Mouse (Mus musculus): ENCODE results near the gene Spon1. TPM values are rescaled to one million over a fixed set of nuclear protein-coding genes. Genes with fewer than 3 reads are reported as not detected.

Gene Spon1
- polyA plus RNA-seq, 1 experiment from 2014 or later = 81.7 TPM

DNA sequence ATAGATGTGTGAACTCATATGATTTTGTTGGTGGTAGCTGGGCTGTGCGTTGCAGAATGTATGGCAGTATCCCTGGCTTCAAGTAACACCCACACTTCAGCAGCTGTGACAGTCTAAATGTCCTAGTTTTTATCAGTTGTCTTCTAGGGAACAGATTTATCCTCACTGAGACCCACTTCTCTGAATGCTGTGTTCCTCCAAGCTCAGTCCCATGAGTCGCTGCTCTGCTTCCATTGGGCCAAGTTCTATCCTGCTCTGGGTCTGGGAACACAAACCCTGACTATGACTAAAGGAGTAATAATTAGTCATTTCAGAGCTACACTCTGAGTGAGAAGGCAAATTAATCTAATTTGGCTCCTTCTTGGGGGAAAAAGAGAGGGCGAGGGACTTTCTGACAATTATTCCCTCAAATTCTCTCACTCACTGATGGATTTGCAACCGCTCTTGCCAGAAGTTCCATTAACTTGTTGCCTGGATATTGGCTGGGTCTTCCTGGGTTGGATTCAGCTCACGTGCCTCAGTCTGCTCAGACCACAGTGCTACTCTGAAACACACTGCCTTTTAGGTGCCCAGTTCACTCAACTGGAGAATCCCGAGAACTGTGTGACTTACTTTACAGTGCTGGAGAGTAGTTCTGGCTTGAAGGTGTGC lies 32.9 kb downstream of the Spon1 start:
- no peak overlapping the region for H3K4me2 ChIP-seq (ENCODE audit: low read depth, low read length)
- peak; percentile 56 for ATAC-seq (ENCODE audit: low read depth)
- H3K27me3 ChIP-seq (ENCODE audit: control insufficient read depth, insufficient read depth, low read length) = no peaks in the 10 kb centered on the region
- H3K27ac ChIP-seq (ENCODE audit: low read depth, low read length) = no peak overlapping the region
- H3K36me3 ChIP-seq (ENCODE audit: control insufficient read depth, insufficient read depth, low read length) = no peaks in the 10 kb centered on the region
- H3K9me3 ChIP-seq (ENCODE audit: control insufficient read depth, low read length) = no peaks in the 10 kb centered on the region
- H3K4me1 ChIP-seq (ENCODE audit: control insufficient read depth, insufficient read depth, low read length) = no peaks in the 10 kb centered on the region
- H3K4me3 ChIP-seq (ENCODE audit: low read depth, low read length) = no peak overlapping the region
- WGBS = 85% methylated on average over 6 of the region's 6 CpGs
- no peak overlapping the region for H3K9ac ChIP-seq (replicated peaks; ENCODE audit: low read depth, low read length)

DNA sequence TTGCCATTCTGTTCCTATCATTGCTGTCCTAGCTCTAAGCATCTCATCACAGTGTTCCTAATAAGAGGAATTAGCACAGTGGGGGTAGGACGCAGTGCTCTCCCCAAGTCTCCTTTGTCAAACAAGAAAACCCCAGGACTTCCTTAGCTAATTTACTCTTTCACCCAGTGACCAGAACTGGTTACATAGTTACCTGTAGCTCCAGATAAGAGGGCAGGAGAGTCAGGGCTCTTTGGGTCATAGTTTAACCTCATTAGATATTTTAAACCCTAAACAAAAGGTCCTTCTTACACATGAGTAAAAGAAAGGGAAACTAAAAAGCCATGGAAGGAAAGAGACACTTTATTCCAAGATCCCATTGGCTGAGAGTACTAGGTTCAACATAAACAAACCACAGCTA lies 44.0 kb downstream of the Spon1 start:
- Histone ChIP-seq H3K4me3 (ENCODE audit: low read depth, low read length) (no peak overlapping the region), H3K4me1 (ENCODE audit: control insufficient read depth, insufficient read depth, low read length) (no peaks in the 10 kb centered on the region), H3K36me3 (ENCODE audit: control insufficient read depth, insufficient read depth, low read length) (no peaks in the 10 kb centered on the region), H3K9me3 (ENCODE audit: control insufficient read depth, low read length) (no peaks in the 10 kb centered on the region), H3K9ac (replicated peaks; ENCODE audit: low read depth, low read length) (no peak overlapping the region), H3K27me3 (ENCODE audit: control insufficient read depth, insufficient read depth, low read length) (no peaks in the 10 kb centered on the region), H3K4me2 (ENCODE audit: low read depth, low read length) (no peak overlapping the region), H3K27ac (ENCODE audit: low read depth, low read length) (no peak overlapping the region)
- ATAC-seq (ENCODE audit: low read depth) = no peak
- WGBS = 89% methylated on average over 1 of the region's 1 CpGs

DNA sequence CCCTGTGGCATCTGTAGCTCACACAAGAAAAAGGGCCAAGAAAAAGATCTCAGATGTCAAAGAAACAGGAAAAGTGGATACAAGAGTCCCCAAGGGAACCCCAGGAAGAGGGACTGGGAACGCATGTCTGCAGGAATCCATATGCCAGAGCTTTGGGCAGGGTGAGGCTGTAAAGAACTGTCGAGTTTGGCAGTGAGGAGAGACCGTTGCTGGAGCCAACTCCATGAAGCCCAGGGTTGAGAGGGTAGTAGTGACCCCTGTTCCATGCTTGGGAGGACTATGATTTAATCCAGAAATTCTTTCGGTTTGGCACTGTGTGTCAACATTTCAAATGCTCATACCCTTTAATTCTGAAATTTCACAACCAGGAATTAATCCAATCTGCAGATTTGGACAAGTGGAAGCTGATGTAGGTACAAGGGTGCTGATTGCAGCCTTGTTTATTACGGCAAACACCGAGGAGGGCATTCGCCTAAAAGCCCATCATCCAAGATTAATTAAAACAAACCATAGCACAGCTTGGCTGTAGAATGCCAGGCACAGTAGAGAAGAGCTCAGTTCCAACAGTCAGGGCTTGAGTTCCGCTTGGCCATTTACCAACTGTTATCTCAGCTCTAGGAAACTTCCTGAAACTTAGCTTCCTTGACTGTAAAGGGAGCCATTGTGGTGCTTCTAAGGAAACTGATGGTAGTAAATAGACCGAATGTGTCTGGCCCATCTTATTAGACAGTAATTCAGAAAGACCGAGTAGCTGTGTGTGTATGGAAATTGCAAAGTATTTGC lies 45.8 kb downstream of the Spon1 start:
- H3K9me3 ChIP-seq (ENCODE audit: control insufficient read depth, low read length) = no peaks in the 10 kb centered on the region
- 84% methylated on average over 10 of the region's 10 CpGs for WGBS
- no peak overlapping the region for H3K4me2 ChIP-seq (ENCODE audit: low read depth, low read length)
- H3K36me3 ChIP-seq (ENCODE audit: control insufficient read depth, insufficient read depth, low read length) = no peaks in the 10 kb centered on the region
- H3K27me3 ChIP-seq (ENCODE audit: control insufficient read depth, insufficient read depth, low read length) = no peaks in the 10 kb centered on the region
- no peaks in the 10 kb centered on the region for H3K4me1 ChIP-seq (ENCODE audit: control insufficient read depth, insufficient read depth, low read length)
- no peak for ATAC-seq (ENCODE audit: low read depth)
- no peak overlapping the region for H3K4me3 ChIP-seq (ENCODE audit: low read depth, low read length)
- no peak overlapping the region for H3K9ac ChIP-seq (replicated peaks; ENCODE audit: low read depth, low read length)
- no peak overlapping the region for H3K27ac ChIP-seq (ENCODE audit: low read depth, low read length)

DNA sequence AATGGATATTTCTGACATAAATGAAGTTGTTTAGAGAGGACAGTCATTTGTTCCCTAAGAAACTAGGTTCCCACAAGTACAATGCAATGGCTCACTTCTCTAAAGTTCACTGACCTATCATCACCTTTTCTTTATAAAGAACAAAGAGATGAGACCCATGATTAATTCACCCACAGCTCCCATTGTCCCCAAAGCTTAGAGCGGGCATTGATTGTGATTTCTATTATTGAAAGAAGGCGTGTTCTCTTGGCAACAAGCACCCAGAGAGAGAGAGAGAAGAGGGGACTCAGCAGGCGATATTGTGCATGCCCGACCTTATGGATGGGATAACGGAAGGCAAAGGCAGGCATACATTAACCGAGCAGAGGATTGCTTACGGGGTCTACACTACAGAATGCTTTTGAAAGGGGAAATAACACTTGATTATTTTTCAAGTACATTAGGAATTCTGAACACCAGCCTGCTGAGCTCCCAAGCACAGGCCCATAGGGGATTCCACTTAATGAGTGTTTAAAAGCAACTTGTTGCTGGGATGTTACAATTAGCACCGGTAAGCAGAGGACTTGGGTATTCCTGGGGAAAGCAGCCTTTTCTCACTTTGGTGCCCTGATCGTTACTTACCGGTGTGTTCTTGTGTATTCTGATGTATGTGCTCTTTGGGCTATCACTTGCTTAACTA lies 48.4 kb downstream of the Spon1 start:
- Histone ChIP-seq H3K4me3 (ENCODE audit: low read depth, low read length) (no peak overlapping the region), H3K4me2 (ENCODE audit: low read depth, low read length) (no peak overlapping the region), H3K27ac (ENCODE audit: low read depth, low read length) (no peak overlapping the region), H3K9me3 (ENCODE audit: control insufficient read depth, low read length) (no peaks in the 10 kb centered on the region), H3K4me1 (ENCODE audit: control insufficient read depth, insufficient read depth, low read length) (no peaks in the 10 kb centered on the region), H3K36me3 (ENCODE audit: control insufficient read depth, insufficient read depth, low read length) (no peaks in the 10 kb centered on the region), H3K9ac (replicated peaks; ENCODE audit: low read depth, low read length) (no peak overlapping the region), H3K27me3 (ENCODE audit: control insufficient read depth, insufficient read depth, low read length) (no peaks in the 10 kb centered on the region)
- ATAC-seq (ENCODE audit: low read depth) = no peak
- 24% methylated on average over 10 of the region's 10 CpGs for WGBS

DNA sequence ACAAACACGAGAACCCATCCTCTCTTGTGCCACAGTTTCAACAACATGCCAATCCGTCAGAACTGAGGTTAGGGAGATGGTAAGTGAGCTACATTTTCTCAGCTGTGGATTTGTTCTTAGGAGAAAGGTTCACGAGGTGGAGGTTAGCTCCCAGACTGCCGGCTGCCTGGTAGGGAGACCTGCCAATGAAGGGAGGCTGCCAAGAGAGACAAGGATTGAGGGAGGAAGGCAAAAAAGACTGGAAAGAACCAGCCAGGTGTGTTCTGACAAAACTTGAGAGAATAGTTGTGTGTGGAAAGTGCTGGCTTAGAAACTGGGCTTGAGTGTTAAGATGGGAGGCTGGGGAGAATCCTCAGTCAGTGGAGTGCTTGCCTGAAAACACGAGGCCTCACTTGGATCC lies 49.9 kb downstream of the Spon1 start:
- no peaks in the 10 kb centered on the region for H3K36me3 ChIP-seq (ENCODE audit: control insufficient read depth, insufficient read depth, low read length)
- no peaks in the 10 kb centered on the region for H3K4me1 ChIP-seq (ENCODE audit: control insufficient read depth, insufficient read depth, low read length)
- WGBS = 75% methylated on average over 5 of the region's 5 CpGs
- H3K27me3 ChIP-seq (ENCODE audit: control insufficient read depth, insufficient read depth, low read length) = no peaks in the 10 kb centered on the region
- ATAC-seq (ENCODE audit: low read depth) = no peak
- H3K27ac ChIP-seq (ENCODE audit: low read depth, low read length) = no peak overlapping the region
- H3K4me2 ChIP-seq (ENCODE audit: low read depth, low read length) = no peak overlapping the region
- H3K9ac ChIP-seq (replicated peaks; ENCODE audit: low read depth, low read length) = no peak overlapping the region
- no peaks in the 10 kb centered on the region for H3K9me3 ChIP-seq (ENCODE audit: control insufficient read depth, low read length)
- no peak overlapping the region for H3K4me3 ChIP-seq (ENCODE audit: low read depth, low read length)

DNA sequence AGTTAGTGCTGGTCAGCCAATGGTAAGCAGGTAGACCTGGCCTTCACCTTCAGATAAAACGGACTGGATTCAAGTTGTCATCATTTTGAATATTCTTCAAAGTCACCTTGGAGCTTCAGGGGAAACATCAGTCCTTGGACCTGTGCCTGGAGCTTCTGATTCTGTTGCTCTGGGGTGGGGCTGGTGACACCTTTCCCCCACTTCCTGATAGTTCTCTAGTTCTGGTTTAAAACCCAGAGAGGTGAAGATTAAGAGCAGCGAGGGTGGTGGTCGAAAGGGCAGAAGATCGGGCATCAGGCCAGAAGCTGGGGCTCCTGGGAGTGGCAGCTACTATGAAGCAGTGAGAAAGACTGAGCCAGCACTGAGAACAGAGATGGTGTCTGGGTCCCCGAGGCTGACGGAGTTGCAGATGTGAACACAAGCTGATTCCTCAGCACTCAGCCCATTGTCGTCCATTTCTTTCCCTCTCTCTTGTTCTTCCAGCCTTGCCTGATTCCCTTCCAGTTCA lies 51.1 kb downstream of the Spon1 start:
- 70% methylated on average over 7 of the region's 7 CpGs for WGBS
- Histone ChIP-seq H3K4me3 (ENCODE audit: low read depth, low read length) (no peak overlapping the region), H3K27me3 (ENCODE audit: control insufficient read depth, insufficient read depth, low read length) (no peaks in the 10 kb centered on the region), H3K9ac (replicated peaks; ENCODE audit: low read depth, low read length) (no peak overlapping the region), H3K27ac (ENCODE audit: low read depth, low read length) (no peak overlapping the region), H3K9me3 (ENCODE audit: control insufficient read depth, low read length) (no peaks in the 10 kb centered on the region), H3K4me1 (ENCODE audit: control insufficient read depth, insufficient read depth, low read length) (no peaks in the 10 kb centered on the region), H3K36me3 (ENCODE audit: control insufficient read depth, insufficient read depth, low read length) (no peaks in the 10 kb centered on the region), H3K4me2 (ENCODE audit: low read depth, low read length) (no peak overlapping the region)
- ATAC-seq (ENCODE audit: low read depth) = no peak

DNA sequence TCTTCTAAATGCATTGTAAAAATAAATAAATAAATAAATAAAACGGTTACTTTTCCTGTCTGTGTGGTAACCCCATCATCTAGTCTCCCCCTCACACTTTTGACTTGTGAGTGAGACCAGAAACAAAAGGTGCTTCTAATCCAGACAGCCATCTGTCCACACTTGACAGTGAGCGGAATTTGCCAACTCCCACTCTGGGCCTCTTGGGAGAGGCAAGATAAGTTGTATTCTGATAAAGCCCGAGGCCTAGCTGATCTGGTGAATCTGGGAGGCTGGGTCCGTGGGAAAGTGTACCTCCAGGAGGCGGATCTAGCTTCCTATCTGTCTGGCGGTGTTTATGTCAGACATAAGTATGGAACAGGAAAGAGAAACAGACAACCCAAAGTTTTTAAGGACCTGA lies 52.3 kb downstream of the Spon1 start:
- H3K27ac ChIP-seq (ENCODE audit: low read depth, low read length) = no peak overlapping the region
- ATAC-seq (ENCODE audit: low read depth) = no peak
- WGBS = 57% methylated on average over 6 of the region's 6 CpGs
- H3K36me3 ChIP-seq (ENCODE audit: control insufficient read depth, insufficient read depth, low read length) = no peaks in the 10 kb centered on the region
- no peak overlapping the region for H3K4me2 ChIP-seq (ENCODE audit: low read depth, low read length)
- no peaks in the 10 kb centered on the region for H3K4me1 ChIP-seq (ENCODE audit: control insufficient read depth, insufficient read depth, low read length)
- no peaks in the 10 kb centered on the region for H3K27me3 ChIP-seq (ENCODE audit: control insufficient read depth, insufficient read depth, low read length)
- no peak overlapping the region for H3K4me3 ChIP-seq (ENCODE audit: low read depth, low read length)
- H3K9me3 ChIP-seq (ENCODE audit: control insufficient read depth, low read length) = no peaks in the 10 kb centered on the region
- no peak overlapping the region for H3K9ac ChIP-seq (replicated peaks; ENCODE audit: low read depth, low read length)

DNA sequence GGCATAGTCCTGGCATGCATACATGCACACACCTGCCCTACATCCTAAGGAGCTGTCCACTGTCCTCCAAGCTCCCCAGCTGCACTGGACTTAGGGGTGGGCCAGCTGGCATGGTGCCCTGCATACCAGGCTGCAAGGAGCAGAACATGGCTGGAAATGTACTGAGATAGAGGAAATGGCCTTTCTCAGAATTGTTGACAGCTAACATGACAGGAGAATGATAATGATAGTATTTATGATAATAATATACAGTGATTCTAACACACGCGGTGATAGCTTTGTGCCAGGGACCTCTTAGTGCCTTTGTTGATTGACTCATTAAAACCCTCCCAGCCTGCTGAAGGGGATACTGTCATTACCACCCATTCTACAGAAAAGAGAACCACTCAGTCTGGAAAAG lies 54.4 kb downstream of the Spon1 start:
- ATAC-seq (ENCODE audit: low read depth) = no peak
- Histone ChIP-seq H3K27me3 (ENCODE audit: control insufficient read depth, insufficient read depth, low read length) (no peaks in the 10 kb centered on the region), H3K36me3 (ENCODE audit: control insufficient read depth, insufficient read depth, low read length) (no peaks in the 10 kb centered on the region), H3K9ac (replicated peaks; ENCODE audit: low read depth, low read length) (no peak overlapping the region), H3K4me3 (ENCODE audit: low read depth, low read length) (no peak overlapping the region), H3K27ac (ENCODE audit: low read depth, low read length) (no peak overlapping the region), H3K9me3 (ENCODE audit: control insufficient read depth, low read length) (no peaks in the 10 kb centered on the region), H3K4me2 (ENCODE audit: low read depth, low read length) (no peak overlapping the region), H3K4me1 (ENCODE audit: control insufficient read depth, insufficient read depth, low read length) (no peaks in the 10 kb centered on the region)
- 58% methylated on average over 2 of the region's 2 CpGs for WGBS

DNA sequence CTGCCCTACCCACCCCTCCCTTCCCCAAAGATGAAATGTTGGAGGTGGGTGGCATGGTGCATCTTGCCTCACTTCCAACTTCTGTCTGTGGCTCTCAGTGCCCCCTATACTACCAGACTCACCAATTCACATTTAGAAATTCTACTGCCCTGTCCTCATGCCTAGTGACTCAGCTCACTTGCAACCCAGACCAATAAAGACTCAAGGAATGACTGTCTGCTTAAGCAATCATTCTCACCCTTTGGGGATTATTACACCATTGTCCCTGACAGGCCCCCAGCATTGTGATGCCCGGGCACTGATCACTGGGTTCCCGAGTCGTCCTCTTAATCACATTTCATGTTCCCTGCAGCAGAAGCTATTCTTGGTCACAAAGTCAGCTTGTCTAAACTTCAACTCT lies 57.2 kb downstream of the Spon1 start:
- no peaks in the 10 kb centered on the region for H3K27me3 ChIP-seq (ENCODE audit: control insufficient read depth, insufficient read depth, low read length)
- H3K4me1 ChIP-seq (ENCODE audit: control insufficient read depth, insufficient read depth, low read length) = 0 out of 2 replicates have a peak, but pooled peaks cover 2% of the 10 kb centered on the region
- no peaks in the 10 kb centered on the region for H3K9me3 ChIP-seq (ENCODE audit: control insufficient read depth, low read length)
- H3K4me3 ChIP-seq (ENCODE audit: low read depth, low read length) = no peak overlapping the region
- H3K27ac ChIP-seq (ENCODE audit: low read depth, low read length) = no peak overlapping the region
- WGBS = 51% methylated on average over 3 of the region's 3 CpGs
- H3K4me2 ChIP-seq (ENCODE audit: low read depth, low read length) = no peak overlapping the region
- no peak for ATAC-seq (ENCODE audit: low read depth)
- no peak overlapping the region for H3K9ac ChIP-seq (replicated peaks; ENCODE audit: low read depth, low read length)
- H3K36me3 ChIP-seq (ENCODE audit: control insufficient read depth, insufficient read depth, low read length) = no peaks in the 10 kb centered on the region

All from neural tube, embryonic 14.5 days (tissue).